14 mouse cellular contexts compared by ENCODE assay signal in genomic region chr11:6599831-6600230, GRCm38 (mm10). TPM values are rescaled to one million over a fixed set of nuclear protein-coding genes. Genes with fewer than 3 reads are reported as not detected.
DNase-seq lines count a peak whose midpoint lies in the region; ATAC-seq lines count a peak whose summit lies in the region.
"Had no signal": no experiment of that assay in that cellular context is flagged by ENCODE, and none has a peak within 500 bp of the region (broad histone marks: within the 10 kb centered on the region; RNA-seq: fewer than 3 reads in every experiment).

No protein-coding gene starts in this region.

- 91% methylated on average over 6 of the region's 6 CpGs for WGBS in neural tube, embryonic 11.5 days
- 80% methylated on average over 6 of the region's 6 CpGs for WGBS in forebrain, embryonic 12.5 days
- WGBS in hindbrain, embryonic 15.5 days, result 78% methylated on average over 6 of the region's 6 CpGs
- 78% methylated on average over 6 of the region's 6 CpGs for WGBS in midbrain, embryonic 16.5 days

- no peaks in the 10 kb centered on the region for H3K27me3 ChIP-seq in neural tube, embryonic 11.5 days (ENCODE audit: control insufficient read depth, insufficient read depth, low read length)
- peaks cover 13% of the 10 kb centered on the region for H3K27me3 ChIP-seq in forebrain, embryonic 12.5 days
- no peaks in the 10 kb centered on the region for H3K27me3 ChIP-seq in hindbrain, embryonic 15.5 days
- no peaks in the 10 kb centered on the region for H3K27me3 ChIP-seq in midbrain, embryonic 16.5 days (ENCODE audit: control insufficient read depth, insufficient read depth, low read depth, low read length)

- H3K36me3 ChIP-seq in neural tube, embryonic 11.5 days (ENCODE audit: control insufficient read depth, insufficient read depth, low read length), result peaks cover 12% of the 10 kb centered on the region
- H3K36me3 ChIP-seq in forebrain, embryonic 12.5 days (replicated peaks), result peaks cover 61% of the 10 kb centered on the region
- peaks cover 30% of the 10 kb centered on the region for H3K36me3 ChIP-seq in hindbrain, embryonic 15.5 days
- H3K36me3 ChIP-seq in midbrain, embryonic 16.5 days (ENCODE audit: control insufficient read depth, insufficient read depth, low read length), result peaks cover 19% of the 10 kb centered on the region

- no peak for DNase-seq in neural tube, embryonic 11.5 days (ENCODE audit: low spot score)
- no peak for DNase-seq in neural tube, embryonic 10.5 days (ENCODE audit: extremely low spot score, low spot score)
- DNase-seq in left cerebral cortex, postnatal 14 days (ENCODE audit: low spot score in 2 of 2), result no peak
- DNase-seq in thymus, postnatal 10 days (ENCODE audit: low spot score in 2 of 2), result no peak
- DNase-seq: kidney, postnatal 4 days had no signal

- no peak overlapping the region for H3K4me3 ChIP-seq in neural tube, embryonic 11.5 days (ENCODE audit: low read depth, low read length)
- no peak overlapping the region for H3K4me3 ChIP-seq in forebrain, embryonic 12.5 days (replicated peaks)
- H3K4me3 ChIP-seq in hindbrain, embryonic 15.5 days, result no peak overlapping the region
- H3K4me3 ChIP-seq in midbrain, embryonic 16.5 days (ENCODE audit: low read depth, low read length), result no peak overlapping the region

- H3K4me2 ChIP-seq in neural tube, embryonic 11.5 days (ENCODE audit: low read depth), result no peak overlapping the region
- peak overlapping the region; percentile 46 for H3K4me2 ChIP-seq in forebrain, embryonic 12.5 days
- no peak overlapping the region; the same call in 1 of the 2 replicates for H3K4me2 ChIP-seq in hindbrain, embryonic 15.5 days
- H3K4me2 ChIP-seq in midbrain, embryonic 16.5 days (ENCODE audit: low read length), result peak overlapping the region; percentile 63

- peak overlapping the region; percentile 47 for H3K27ac ChIP-seq in neural tube, embryonic 11.5 days (ENCODE audit: low read depth, low read length)
- peak overlapping the region; percentile 75 for H3K27ac ChIP-seq in forebrain, embryonic 12.5 days
- H3K27ac ChIP-seq in hindbrain, embryonic 15.5 days (replicated peaks), result peak overlapping the region; percentile 70
- peak overlapping the region; percentile 68 for H3K27ac ChIP-seq in midbrain, embryonic 16.5 days (ENCODE audit: low read length)

- no peaks in the 10 kb centered on the region for H3K9me3 ChIP-seq in neural tube, embryonic 11.5 days (ENCODE audit: control insufficient read depth, low read length)
- no peaks in the 10 kb centered on the region for H3K9me3 ChIP-seq in forebrain, embryonic 12.5 days
- H3K9me3 ChIP-seq in hindbrain, embryonic 15.5 days, result no peaks in the 10 kb centered on the region
- H3K9me3 ChIP-seq in midbrain, embryonic 16.5 days (replicated peaks; ENCODE audit: control insufficient read depth, low read length, poor library complexity, severe bottlenecking), result no peaks in the 10 kb centered on the region

- H3K4me1 ChIP-seq in neural tube, embryonic 11.5 days (ENCODE audit: control insufficient read depth, insufficient read depth, low read length), result peaks cover 12% of the 10 kb centered on the region; the same call in 1 of the 2 replicates
- H3K4me1 ChIP-seq in forebrain, embryonic 12.5 days, result peaks cover 66% of the 10 kb centered on the region
- H3K4me1 ChIP-seq in hindbrain, embryonic 15.5 days (replicated peaks), result peaks cover 71% of the 10 kb centered on the region
- H3K4me1 ChIP-seq in midbrain, embryonic 16.5 days (ENCODE audit: control insufficient read depth, insufficient read depth, low read length), result peaks cover 36% of the 10 kb centered on the region

- ATAC-seq in neural tube, embryonic 11.5 days (ENCODE audit: insufficient read depth, low FRiP score, low TSS enrichment), result 0 out of 2 replicates have a peak, but pooled peaks have one; percentile 1
- ATAC-seq in forebrain, embryonic 12.5 days (ENCODE audit: low FRiP score), result no peak
- no peak for ATAC-seq in hindbrain, embryonic 15.5 days (ENCODE audit: low FRiP score, low read depth)
- ATAC-seq in midbrain, embryonic 16.5 days, result 0 out of 2 replicates have a peak, but pooled peaks have one; percentile 2
- no peak for ATAC-seq in monocyte, adult 5-6 weeks (replicated peaks; ENCODE audit: insufficient number of reproducible peaks, low FRiP score, low TSS enrichment, poor library complexity, severe bottlenecking)
- ATAC-seq: inflammation-experienced regulatory T-cells, adult 6 months had no signal

- peak overlapping the region; percentile 20; the same call in 1 of the 2 replicates for H3K9ac ChIP-seq in neural tube, embryonic 11.5 days (ENCODE audit: low read length)
- no peak overlapping the region for H3K9ac ChIP-seq in forebrain, embryonic 12.5 days
- peak overlapping the region; percentile 35 for H3K9ac ChIP-seq in hindbrain, embryonic 15.5 days
- no peak overlapping the region; the same call in 1 of the 2 replicates for H3K9ac ChIP-seq in midbrain, embryonic 16.5 days (ENCODE audit: low read depth, low read length)

- intact Hi-C loops in left cerebral cortex, postnatal 14 days (cut with DNase I), result no loop called here

RNA-seq across cellular contexts. Expression of gene Nacad, which starts 6.0 kb away (rescaled TPM):
- polyA plus RNA-seq in neural tube, embryonic 11.5 days (2014; fragmentation: Nextera tagmentation; extraction: Ambion mirVana), result 46.5 and 50.1 TPM in 2 replicates
- polyA plus RNA-seq in forebrain, embryonic 12.5 days (2016; fragmentation: Nextera tagmentation; extraction: Ambion mirVana), result 56.3 and 63.2 TPM in 2 replicates
- 85.3 and 89.8 TPM in 2 replicates for polyA plus RNA-seq in hindbrain, embryonic 15.5 days (2015; fragmentation: Nextera tagmentation; extraction: Ambion mirVana)
- polyA plus RNA-seq in midbrain, embryonic 16.5 days (2015; fragmentation: Nextera tagmentation; extraction: Ambion mirVana), result 85.0 and 89.0 TPM in 2 replicates
- 0.78 to 2.7 TPM (median 0.85 TPM) in 3 replicates for total RNA-seq in monocyte, adult 5-6 weeks (2017)
- total RNA-seq in left cerebral cortex, postnatal 14 days (2021), result 10 to 100 TPM; 59.0 to 61.0 TPM
- polyA plus RNA-seq: inflammation-experienced regulatory T-cells, adult 6 months had no signal

RNA-seq across cellular contexts. Expression of gene Tbrg4, which starts 26.0 kb away (rescaled TPM):
- polyA plus RNA-seq in neural tube, embryonic 11.5 days (2014; fragmentation: Nextera tagmentation; extraction: Ambion mirVana), result 41.0 and 43.4 TPM in 2 replicates
- polyA plus RNA-seq in forebrain, embryonic 12.5 days (2016; fragmentation: Nextera tagmentation; extraction: Ambion mirVana), result 46.7 and 48.7 TPM in 2 replicates
- polyA plus RNA-seq in hindbrain, embryonic 15.5 days (2015; fragmentation: Nextera tagmentation; extraction: Ambion mirVana), result 31.8 and 33.0 TPM in 2 replicates
- polyA plus RNA-seq in midbrain, embryonic 16.5 days (2015; fragmentation: Nextera tagmentation; extraction: Ambion mirVana), result 29.0 and 29.1 TPM in 2 replicates
- 14.7 to 21.2 TPM (median 15.2 TPM) in 3 replicates for total RNA-seq in monocyte, adult 5-6 weeks (2017)
- total RNA-seq in left cerebral cortex, postnatal 14 days (2021), result 10 to 100 TPM; 46.4 to 47.9 TPM

RNA-seq across cellular contexts. Expression of gene Wap, which starts 38.6 kb away (rescaled TPM):
- not detected in 2 replicates for polyA plus RNA-seq in neural tube, embryonic 11.5 days (2014; fragmentation: Nextera tagmentation; extraction: Ambion mirVana)
- not detected in 2 replicates for polyA plus RNA-seq in forebrain, embryonic 12.5 days (2016; fragmentation: Nextera tagmentation; extraction: Ambion mirVana)
- not detected in 2 replicates for polyA plus RNA-seq in hindbrain, embryonic 15.5 days (2015; fragmentation: Nextera tagmentation; extraction: Ambion mirVana)
- polyA plus RNA-seq in midbrain, embryonic 16.5 days (2015; fragmentation: Nextera tagmentation; extraction: Ambion mirVana), result not detected in 2 replicates
- total RNA-seq in monocyte, adult 5-6 weeks (2017), result not detected in 3 replicates
- not detected for total RNA-seq in left cerebral cortex, postnatal 14 days (2021)
- total RNA-seq: heart, adult 8-10 months; liver, adult 2 months had no signal
- polyA plus RNA-seq: cerebellum, adult 2 months; inflammation-experienced regulatory T-cells, adult 6 months; liver, adult 2 months; small intestine, adult 2 months had no signal

RNA-seq across cellular contexts. Expression of gene Ccm2, which starts 53.1 kb away (rescaled TPM):
- 95.8 and 103 TPM in 2 replicates for polyA plus RNA-seq in neural tube, embryonic 11.5 days (2014; fragmentation: Nextera tagmentation; extraction: Ambion mirVana)
- polyA plus RNA-seq in forebrain, embryonic 12.5 days (2016; fragmentation: Nextera tagmentation; extraction: Ambion mirVana), result 89.9 and 90.7 TPM in 2 replicates
- 92.2 and 95.9 TPM in 2 replicates for polyA plus RNA-seq in hindbrain, embryonic 15.5 days (2015; fragmentation: Nextera tagmentation; extraction: Ambion mirVana)
- 81.4 and 84.3 TPM in 2 replicates for polyA plus RNA-seq in midbrain, embryonic 16.5 days (2015; fragmentation: Nextera tagmentation; extraction: Ambion mirVana)
- 148 to 199 TPM (median 172 TPM) in 3 replicates for total RNA-seq in monocyte, adult 5-6 weeks (2017)
- total RNA-seq in left cerebral cortex, postnatal 14 days (2021), result 10 to 100 TPM; 54.3 to 54.4 TPM

RNA-seq across cellular contexts. Expression of gene Ramp3, which starts 58.5 kb away (rescaled TPM):
- 9.3 and 11.8 TPM in 2 replicates for polyA plus RNA-seq in neural tube, embryonic 11.5 days (2014; fragmentation: Nextera tagmentation; extraction: Ambion mirVana)
- 2.5 and 3.1 TPM in 2 replicates for polyA plus RNA-seq in forebrain, embryonic 12.5 days (2016; fragmentation: Nextera tagmentation; extraction: Ambion mirVana)
- 20.8 and 22.9 TPM in 2 replicates for polyA plus RNA-seq in hindbrain, embryonic 15.5 days (2015; fragmentation: Nextera tagmentation; extraction: Ambion mirVana)
- 12.3 and 13.1 TPM in 2 replicates for polyA plus RNA-seq in midbrain, embryonic 16.5 days (2015; fragmentation: Nextera tagmentation; extraction: Ambion mirVana)
- not detected in 3 replicates for total RNA-seq in monocyte, adult 5-6 weeks (2017)
- total RNA-seq in left cerebral cortex, postnatal 14 days (2021), result 10 to 100 TPM; 35.4 to 40.1 TPM

Comparison
In these comparisons a context has a peak if more than half of its experiments do, and no peak if none do; other contexts are left out.
1. ATAC-seq: peak in neural tube, embryonic 11.5 days (single experiment) and midbrain, embryonic 16.5 days (single experiment); none in forebrain, embryonic 12.5 days (single experiment), hindbrain, embryonic 15.5 days (single experiment) and monocyte, adult 5-6 weeks (single experiment).
2. H3K4me2 ChIP-seq: peak in forebrain, embryonic 12.5 days (single experiment) and midbrain, embryonic 16.5 days (single experiment); none in neural tube, embryonic 11.5 days (single experiment) and hindbrain, embryonic 15.5 days (single experiment).
3. H3K9ac ChIP-seq: peak in neural tube, embryonic 11.5 days (single experiment) and hindbrain, embryonic 15.5 days (single experiment); none in forebrain, embryonic 12.5 days (single experiment) and midbrain, embryonic 16.5 days (single experiment).
4. Peak in every context shown above with its lines, with median percentiles within 50 percentile points of each other: H3K27ac ChIP-seq.